Mouse (Mus musculus) intestine, embryonic 16.5 days (tissue): ENCODE results near the gene Col4a2. TPM values are rescaled to one million over a fixed set of nuclear protein-coding genes. Genes with fewer than 3 reads are reported as not detected.

Source experiments
- ATAC-seq: fragments of 200-750 bp; cut with Nextera tagmentation; 2 replicates; pipeline ENCODE4 v1.8.0; 2017; ENCODE audit warnings: moderate TSS enrichment, moderate library complexity
- H3K27ac ChIP-seq: fragments of 300-500 bp; sonication (generic); 2 replicates; pipeline ENCODE4 v1.5.1; 2014; ENCODE audit warnings: mild to moderate bottlenecking, low read length
- H3K27me3 ChIP-seq: fragments of 300-500 bp; sonication (generic); replicated peaks from 2 replicates; pipeline ENCODE4 v1.6.1; 2014; ENCODE audit warnings: low read length, control low read depth, mixed read lengths; ENCODE audit not compliant: control insufficient read depth, insufficient read depth
- H3K36me3 ChIP-seq: fragments of 300-500 bp; sonication (generic); 2 replicates; pipeline ENCODE4 v1.6.1; 2014; ENCODE audit warnings: low read length, control low read depth; ENCODE audit not compliant: control insufficient read depth, insufficient read depth
- H3K4me1 ChIP-seq: fragments of 300-500 bp; sonication (generic); 2 replicates; pipeline ENCODE4 v1.6.1; 2014; ENCODE audit warnings: low read length, control low read depth, mixed read lengths; ENCODE audit not compliant: control insufficient read depth, insufficient read depth
- H3K4me2 ChIP-seq: fragments of 300-500 bp; sonication (generic); 2 replicates; pipeline ENCODE4 v1.6.1; 2014; ENCODE audit warnings: low read depth, low read length, control low read depth
- H3K4me3 ChIP-seq: fragments of 300-500 bp; sonication (generic); 2 replicates; pipeline ENCODE4 v1.5.1; 2014; ENCODE audit warnings: mild to moderate bottlenecking, low read length
- H3K9ac ChIP-seq: fragments of 300-500 bp; sonication (generic); 2 replicates; pipeline ENCODE4 v1.6.1; 2014; ENCODE audit warnings: low read depth, low read length
- H3K9me3 ChIP-seq: fragments of 300-500 bp; sonication (generic); 2 replicates; pipeline ENCODE4 v1.6.1; 2016; ENCODE audit warnings: low read length, control low read depth; ENCODE audit not compliant: control insufficient read depth
- whole genome bisulfite sequencing: fragments of 180-500 bp; shearing (Covaris S2); extraction: QIAGEN DNeasy Blood & Tissue Kit; methylation state at CpG from one replicate; pipeline ENCODE4 v1.1.7; 2014; 5-methylcytosine and 5-hydroxymethylcytosine counted together
- polyA plus RNA-seq: library from polyadenylated mRNA; unstranded; fragments of >200 nt; fragmentation: Nextera tagmentation; extraction: Ambion mirVana; gene quantifications from 2 replicates; pipeline ENCODE4 v1.2.1, GENCODE M21; 2015

The Col4a2 gene
- polyA plus RNA-seq, 1 experiment from 2014 or later, result 39.1 TPM

DNA sequence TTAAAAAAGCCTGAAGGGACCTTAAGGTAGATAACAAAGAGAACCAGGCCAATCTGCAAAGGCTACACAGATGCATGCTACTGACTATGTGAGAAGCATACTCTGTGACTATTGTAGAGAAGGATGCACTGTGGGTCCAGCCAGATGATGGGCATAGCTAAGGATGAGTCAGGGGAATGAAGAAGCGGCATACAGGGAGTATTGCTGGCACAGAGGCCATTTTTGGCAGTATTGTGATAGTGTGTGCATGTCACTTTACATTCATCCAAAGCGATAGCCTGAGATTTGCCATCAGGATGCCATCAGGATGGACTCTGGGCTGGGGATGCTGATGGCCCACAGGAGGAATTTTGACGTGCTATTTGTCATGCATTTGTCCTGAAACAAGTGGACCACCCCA, 25.5 kb upstream of the Col4a2 start:
- Histone ChIP-seq H3K4me2 (no peak overlapping the region), H3K9me3 (no peaks in the 10 kb centered on the region), H3K27ac (no peak overlapping the region), H3K36me3 (no peaks in the 10 kb centered on the region), H3K27me3 (no peaks in the 10 kb centered on the region), H3K9ac (no peak overlapping the region), H3K4me3 (no peak overlapping the region), H3K4me1 (0 out of 2 replicates have a peak, but pooled peaks cover 5% of the 10 kb centered on the region)
- ATAC-seq, result no peak
- WGBS, result 78% methylated on average over 3 of the region's 3 CpGs

DNA sequence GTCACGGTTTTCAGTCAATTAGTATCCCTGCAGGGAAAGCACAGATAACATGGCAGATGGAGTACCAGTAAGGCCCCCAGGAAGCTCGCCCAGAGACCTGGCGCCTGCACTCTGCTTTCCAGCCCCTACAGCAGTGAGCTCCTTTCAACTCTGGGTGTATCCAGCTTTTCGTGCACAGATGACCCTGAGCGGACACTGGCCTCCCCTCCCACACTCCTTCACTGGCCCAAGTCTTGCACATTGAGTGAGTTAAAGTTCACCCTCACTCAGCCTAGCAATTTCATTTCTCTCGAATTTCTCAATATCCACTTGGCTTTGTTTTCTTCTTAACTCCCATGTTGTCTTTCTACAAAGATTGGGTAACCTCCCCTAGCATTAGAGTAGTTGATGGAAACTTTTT, 24.3 kb upstream of the Col4a2 start:
- H3K4me1 ChIP-seq, result 0 out of 2 replicates have a peak, but pooled peaks cover 4% of the 10 kb centered on the region
- no peaks in the 10 kb centered on the region for H3K36me3 ChIP-seq
- H3K9me3 ChIP-seq, result no peaks in the 10 kb centered on the region
- no peaks in the 10 kb centered on the region for H3K27me3 ChIP-seq
- H3K27ac ChIP-seq, result no peak overlapping the region
- H3K4me3 ChIP-seq, result no peak overlapping the region
- H3K9ac ChIP-seq, result no peak overlapping the region
- no peak for ATAC-seq
- whole genome bisulfite sequencing, result 78% methylated on average over 6 of the region's 6 CpGs
- H3K4me2 ChIP-seq, result no peak overlapping the region

GRCm38 (mm10) chr8:11290533-11290932, 22.1 kb upstream of the Col4a2 start:
- H3K27me3 ChIP-seq, result no peaks in the 10 kb centered on the region
- H3K36me3 ChIP-seq, result no peaks in the 10 kb centered on the region
- no peak overlapping the region for H3K9ac ChIP-seq
- H3K9me3 ChIP-seq, result no peaks in the 10 kb centered on the region
- H3K4me2 ChIP-seq, result no peak overlapping the region
- WGBS, result 3% methylated on average over 1 of the region's 1 CpGs
- H3K27ac ChIP-seq, result no peak overlapping the region
- H3K4me3 ChIP-seq, result no peak overlapping the region
- H3K4me1 ChIP-seq, result 0 out of 2 replicates have a peak, but pooled peaks cover 2% of the 10 kb centered on the region
- ATAC-seq, result no peak

- no peak overlapping the region for H3K4me3 ChIP-seq
- peak; percentile 67 for ATAC-seq
- H3K4me1 ChIP-seq, result peaks cover 13% of the 10 kb centered on the region
- WGBS, result 40% methylated on average over 3 of the region's 3 CpGs
- H3K9ac ChIP-seq, result no peak overlapping the region
- H3K27ac ChIP-seq, result peak overlapping the region; percentile 44; the same call in 1 of the 2 replicates
- no peaks in the 10 kb centered on the region for H3K36me3 ChIP-seq
- H3K9me3 ChIP-seq, result no peaks in the 10 kb centered on the region
- no peak overlapping the region for H3K4me2 ChIP-seq
- H3K27me3 ChIP-seq, result no peaks in the 10 kb centered on the region
Measured at GRCm38 (mm10) chr8:11292611-11293010, 20.0 kb upstream of the Col4a2 start.

DNA sequence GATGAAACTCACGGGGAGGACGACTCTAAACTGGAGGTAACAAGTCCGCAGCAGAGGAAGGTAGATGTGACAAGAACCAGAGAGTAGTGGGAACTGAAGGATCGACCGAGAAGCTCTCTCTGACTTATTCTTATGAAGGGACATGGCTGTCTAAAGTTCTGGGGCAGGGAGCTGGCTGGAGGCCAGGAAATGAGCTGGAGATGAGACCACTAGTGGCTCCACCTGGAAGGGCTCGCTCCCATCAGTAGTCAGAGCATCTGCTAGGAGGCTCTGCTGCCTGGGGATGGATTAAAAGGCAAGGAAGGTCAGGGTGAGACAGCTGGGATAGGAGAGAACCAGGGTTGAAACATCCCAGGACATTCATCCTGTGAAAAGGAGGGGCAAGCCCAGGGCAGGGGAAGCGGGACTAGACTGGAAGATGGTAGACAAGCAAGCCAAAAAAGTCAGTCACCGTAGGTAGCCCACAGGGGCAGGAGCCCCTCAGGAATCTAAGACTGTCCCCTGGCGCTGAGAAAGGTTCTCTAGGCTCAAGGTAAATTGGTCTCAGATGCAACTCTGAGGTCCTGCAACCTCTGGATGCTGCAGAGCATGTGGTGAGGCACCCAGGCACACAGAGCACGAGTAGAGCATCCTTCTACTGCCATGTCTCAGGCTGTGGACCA, 16.2 kb upstream of the Col4a2 start:
- H3K4me1 ChIP-seq, result peaks cover 42% of the 10 kb centered on the region
- 64% methylated on average over 10 of the region's 10 CpGs for WGBS
- H3K4me3 ChIP-seq, result no peak overlapping the region
- H3K4me2 ChIP-seq, result no peak overlapping the region
- no peak overlapping the region for H3K27ac ChIP-seq
- H3K36me3 ChIP-seq, result no peaks in the 10 kb centered on the region
- H3K9ac ChIP-seq, result no peak overlapping the region
- H3K27me3 ChIP-seq, result no peaks in the 10 kb centered on the region
- ATAC-seq, result no peak
- no peaks in the 10 kb centered on the region for H3K9me3 ChIP-seq

GRCm38 (mm10) chr8:11297141-11297838, 15.3 kb upstream of the Col4a2 start:
- 73% methylated on average over 8 of the region's 8 CpGs for WGBS

DNA sequence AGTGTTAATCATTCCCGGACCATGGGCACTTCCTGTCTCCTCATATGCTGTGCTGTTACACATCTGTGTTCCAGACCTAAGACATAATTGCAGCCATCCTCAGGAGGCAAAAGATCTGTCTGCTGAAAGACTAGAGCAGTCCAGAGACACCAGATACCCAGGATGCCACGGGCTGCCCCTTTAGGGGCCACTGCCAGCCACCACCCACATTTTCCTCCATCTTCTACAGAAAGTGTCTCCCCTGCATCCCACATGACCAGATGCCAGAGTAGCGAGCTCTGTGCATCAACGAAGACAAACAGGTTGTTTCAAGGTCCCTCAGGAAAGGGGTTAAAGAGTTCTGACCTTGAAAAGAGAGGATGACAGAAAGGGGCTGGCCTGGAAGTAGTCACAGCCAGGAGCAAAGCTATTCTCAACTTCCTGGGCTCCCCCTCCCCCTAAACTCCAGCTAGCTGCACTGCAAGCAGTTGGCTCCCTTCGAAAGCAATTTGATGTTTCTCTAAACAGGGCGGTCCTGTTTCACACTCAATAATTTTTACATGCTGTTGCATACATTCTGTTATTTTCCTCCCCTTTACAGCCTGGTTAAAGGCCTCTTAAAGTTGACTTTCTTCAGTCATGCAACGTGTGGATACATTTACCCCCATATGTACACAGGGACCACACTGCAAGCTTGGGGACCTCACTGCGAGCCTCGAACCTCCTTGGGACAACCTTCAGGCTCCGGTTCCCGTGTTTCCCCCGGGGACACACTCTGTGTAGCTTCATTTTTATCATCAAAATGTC, 13.9 kb upstream of the Col4a2 start:
- peak overlapping the region; percentile 37; the same call in 1 of the 2 replicates for H3K9ac ChIP-seq
- H3K27ac ChIP-seq, result peak overlapping the region; percentile 76
- H3K9me3 ChIP-seq, result no peaks in the 10 kb centered on the region
- ATAC-seq, result peak; percentile 50; the same call in 1 of the 2 replicates
- no peaks in the 10 kb centered on the region for H3K36me3 ChIP-seq
- 35% methylated on average over 12 of the region's 12 CpGs for WGBS
- H3K27me3 ChIP-seq, result no peaks in the 10 kb centered on the region
- H3K4me2 ChIP-seq, result 0 out of 2 replicates have a peak overlapping the region, but pooled peaks have one; percentile 5
- peaks cover 42% of the 10 kb centered on the region for H3K4me1 ChIP-seq
- H3K4me3 ChIP-seq, result no peak overlapping the region

More at GRCm38 (mm10) chr8:11297141-11297838, 15.3 kb upstream of the Col4a2 start:
- Histone ChIP-seq H3K4me1 (peaks cover 42% of the 10 kb centered on the region), H3K27me3 (no peaks in the 10 kb centered on the region), H3K9me3 (no peaks in the 10 kb centered on the region), H3K27ac (peak overlapping the region; percentile 3), H3K4me3 (no peak overlapping the region), H3K9ac (no peak overlapping the region), H3K4me2 (no peak overlapping the region), H3K36me3 (no peaks in the 10 kb centered on the region)
- 0 out of 2 replicates have a peak, but pooled peaks have one; percentile 16 for ATAC-seq

DNA sequence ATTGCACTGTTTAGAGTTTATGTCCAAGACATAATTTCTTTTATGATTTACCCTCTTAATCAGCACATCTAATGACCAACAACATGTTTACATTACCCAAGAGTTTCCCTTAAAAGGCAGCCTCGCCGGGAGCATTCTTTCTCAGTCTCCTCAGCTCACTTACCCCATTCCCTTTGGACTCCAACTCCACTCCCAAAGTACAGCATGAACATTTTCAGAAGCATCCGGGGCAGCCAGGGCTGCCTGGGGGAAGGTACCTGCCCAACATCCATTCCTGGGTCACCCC, 13.3 kb upstream of the Col4a2 start:
- 52% methylated on average over 3 of the region's 3 CpGs for WGBS

GRCm38 (mm10) chr8:11300436-11300835, 12.2 kb upstream of the Col4a2 start:
- Histone ChIP-seq H3K27me3 (no peaks in the 10 kb centered on the region), H3K4me1 (peaks cover 40% of the 10 kb centered on the region), H3K36me3 (no peaks in the 10 kb centered on the region), H3K4me2 (no peak overlapping the region), H3K9me3 (no peaks in the 10 kb centered on the region), H3K9ac (no peak overlapping the region), H3K27ac (no peak overlapping the region), H3K4me3 (no peak overlapping the region)
- 71% methylated on average over 8 of the region's 8 CpGs for WGBS
- ATAC-seq, result no peak

More for the DNA sequence above, 13.3 kb upstream of the Col4a2 start:
- Histone ChIP-seq H3K9ac (no peak overlapping the region), H3K27ac (peak overlapping the region; percentile 76), H3K4me1 (peaks cover 40% of the 10 kb centered on the region), H3K36me3 (no peaks in the 10 kb centered on the region), H3K4me2 (no peak overlapping the region), H3K9me3 (no peaks in the 10 kb centered on the region), H3K4me3 (no peak overlapping the region), H3K27me3 (no peaks in the 10 kb centered on the region)
- ATAC-seq, result 0 out of 2 replicates have a peak, but pooled peaks have one; percentile 22
